Mouse (Mus musculus) NIH3T3 (cell line): ENCODE data around the gene Hnrnpul1.
A peak's percentile ranks its signal among the peaks of the same experiment; 100 is the strongest.

ENCODE experiments used
- DNase-seq: peaks from one replicate; pipeline ENCODE4 v3.0.0-alpha.2; 2012; ENCODE audit warnings: low read depth

Hnrnpul1 gene

DNA sequence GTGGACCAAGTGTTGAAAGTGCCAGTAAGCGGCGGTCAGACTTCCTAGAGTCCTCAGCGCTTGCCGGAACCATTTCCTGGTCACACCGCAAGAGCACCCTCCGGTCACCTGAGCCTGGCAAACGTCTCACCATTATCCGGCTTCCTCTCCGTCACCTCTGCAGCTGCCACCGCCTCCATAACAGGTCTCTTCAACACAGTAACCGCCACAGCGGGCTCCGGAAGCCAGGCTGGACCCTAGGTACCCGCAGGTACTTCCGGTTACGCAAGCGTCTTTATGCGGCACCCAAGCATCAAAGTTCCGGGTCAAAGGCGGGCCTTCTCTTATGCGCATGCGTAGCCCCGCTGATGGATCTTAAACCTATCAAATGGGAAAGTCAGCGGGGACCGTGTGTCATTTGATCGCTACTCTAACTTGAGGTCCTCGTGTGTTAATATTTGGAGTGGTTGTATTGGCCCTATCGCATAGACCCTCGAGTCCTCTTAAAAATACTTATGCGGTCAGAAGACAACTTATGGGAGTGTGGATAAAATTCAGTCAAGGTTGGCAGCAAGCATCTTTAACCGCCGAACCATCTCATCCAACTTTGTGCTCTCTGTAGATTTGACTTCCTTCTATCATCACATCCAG lies 35.7 kb downstream of the Hnrnpul1 start, which contains the start of gene Ccdc97:
Gene Ccdc97 (minus strand): TSS at position 301 of the 630 bp plus-strand sequence.
- peak; percentile 97 for DNase-seq

DNA sequence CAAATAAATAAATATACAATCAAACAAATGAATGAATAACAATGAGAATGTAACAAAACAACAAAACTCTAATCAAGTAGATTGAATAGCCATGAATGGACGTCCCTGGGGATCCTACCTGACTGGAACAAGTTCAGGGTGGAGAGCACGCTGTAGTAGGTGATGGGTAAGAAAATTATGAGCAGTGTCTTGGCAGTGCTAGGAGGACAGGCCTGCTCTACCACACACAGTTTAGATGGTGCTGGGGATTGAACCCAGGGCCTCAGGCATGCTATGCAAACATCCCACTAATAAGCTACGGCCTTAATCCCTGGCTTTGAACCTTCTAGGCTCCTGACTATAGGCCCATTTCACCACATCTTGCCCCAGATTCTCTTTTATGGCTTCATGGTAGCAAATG lies 37.1 kb downstream of the Hnrnpul1 start:
- no peak for DNase-seq

DNA sequence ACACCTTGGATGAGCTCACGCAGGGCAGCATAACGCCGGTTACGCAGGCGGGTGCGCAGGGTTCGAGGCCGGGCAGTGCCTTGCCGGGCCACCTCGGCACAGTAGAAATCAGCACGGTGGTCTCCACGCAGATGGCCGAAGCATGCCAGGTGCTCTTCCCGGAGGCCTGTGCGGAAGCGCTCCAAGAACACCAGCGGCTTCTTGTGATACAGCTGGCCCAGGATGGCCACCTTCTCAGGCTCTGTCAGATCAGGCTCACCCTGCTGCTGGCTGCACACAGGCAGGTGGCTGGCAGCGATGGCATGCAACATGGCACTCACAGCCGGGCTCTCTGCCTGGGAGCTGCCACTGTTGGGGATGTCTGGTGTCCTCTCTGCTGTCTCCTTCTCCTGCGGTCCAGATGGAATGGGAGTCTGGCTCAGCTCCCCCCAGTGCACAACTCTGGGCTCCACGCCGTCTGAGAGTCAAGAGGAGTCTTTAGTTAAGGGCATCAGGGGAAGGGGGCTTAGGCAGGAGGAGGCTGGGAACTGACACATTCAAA lies 38.8 kb downstream of the Hnrnpul1 start:
- DNase-seq = no peak

DNA sequence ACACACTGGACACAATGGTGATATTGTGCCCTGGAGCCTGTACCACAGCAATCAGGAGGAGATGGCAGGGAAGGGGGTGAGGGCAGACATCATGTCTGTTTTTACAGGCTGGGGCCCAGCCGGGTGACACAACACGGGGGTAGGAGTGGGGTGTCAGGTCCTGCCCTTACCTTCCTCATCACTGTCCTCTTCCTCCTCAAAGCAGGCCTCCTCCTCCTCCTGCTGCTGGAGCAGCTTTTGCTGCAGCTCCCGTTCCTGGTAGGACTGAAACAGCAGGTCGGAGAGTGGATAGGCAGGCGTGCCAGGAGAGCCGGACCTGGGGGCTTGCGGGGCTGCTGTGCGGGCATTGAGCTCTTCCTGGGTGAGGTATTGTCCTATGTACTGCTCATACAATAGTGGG lies 40.0 kb downstream of the Hnrnpul1 start:
- no peak for DNase-seq

DNA sequence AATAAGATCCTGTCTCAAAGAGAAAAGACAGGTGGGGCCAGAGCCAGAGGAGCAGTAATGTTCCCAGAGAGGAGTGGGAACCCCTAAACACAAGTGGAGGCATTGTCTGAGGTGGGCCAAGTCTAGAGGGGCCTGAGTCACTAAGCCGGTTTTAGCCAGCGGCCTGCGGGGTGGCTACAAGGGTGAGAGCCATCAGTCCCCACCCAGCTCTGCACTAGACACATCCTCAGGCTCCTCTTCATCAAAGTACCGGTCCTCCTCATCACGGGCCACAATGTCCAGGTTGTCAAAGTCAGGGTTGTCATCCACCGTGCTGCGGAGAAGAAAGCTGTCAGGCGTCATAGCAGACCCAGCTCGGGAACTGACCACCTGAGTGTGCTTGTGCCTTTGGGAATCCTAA lies 41.8 kb downstream of the Hnrnpul1 start:
- no peak for DNase-seq

DNA sequence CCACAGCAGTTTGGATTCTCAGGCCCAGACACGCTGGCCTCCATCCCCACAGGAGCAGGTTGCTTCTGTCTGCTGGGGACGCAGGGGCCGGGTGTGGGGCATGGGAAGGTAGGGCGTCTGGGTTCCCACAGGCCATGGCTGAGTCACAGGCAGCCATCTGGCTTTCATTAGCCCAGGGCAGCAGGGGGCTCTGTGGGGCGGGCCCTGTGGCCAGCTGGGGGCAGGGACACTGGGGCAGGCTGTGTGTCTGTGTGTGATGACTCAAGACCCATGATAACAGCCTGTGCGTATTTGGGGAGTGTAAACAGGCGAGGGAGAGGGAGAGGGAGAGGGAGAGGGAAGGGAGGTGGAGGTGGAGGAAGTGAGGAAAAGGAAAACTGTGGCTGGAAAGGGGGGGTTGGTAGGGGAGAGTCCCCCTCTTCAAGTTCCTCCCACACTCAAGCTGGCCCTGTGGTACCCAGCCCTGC lies 42.8 kb downstream of the Hnrnpul1 start:
- peak; percentile 95 for DNase-seq

DNA sequence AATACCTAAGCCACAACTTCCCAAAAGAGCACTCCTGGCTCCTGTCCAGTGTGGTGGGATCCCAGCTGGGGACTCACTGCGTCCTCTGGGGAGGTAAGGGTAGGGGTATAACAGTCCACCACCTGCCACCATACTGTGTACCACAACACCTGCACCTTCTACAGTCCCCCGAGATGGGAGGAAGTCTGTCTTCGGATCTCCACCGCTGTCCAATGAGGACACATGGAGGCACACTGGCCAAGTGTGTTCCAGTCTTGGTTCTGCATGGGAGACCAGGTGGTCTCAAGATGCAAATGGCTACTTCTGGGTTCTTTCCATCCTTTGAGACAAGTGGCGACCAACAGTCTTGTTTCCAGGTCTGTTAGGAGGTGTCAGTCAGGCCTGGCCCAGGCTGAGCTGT lies 43.4 kb downstream of the Hnrnpul1 start:
- no peak for DNase-seq

DNA sequence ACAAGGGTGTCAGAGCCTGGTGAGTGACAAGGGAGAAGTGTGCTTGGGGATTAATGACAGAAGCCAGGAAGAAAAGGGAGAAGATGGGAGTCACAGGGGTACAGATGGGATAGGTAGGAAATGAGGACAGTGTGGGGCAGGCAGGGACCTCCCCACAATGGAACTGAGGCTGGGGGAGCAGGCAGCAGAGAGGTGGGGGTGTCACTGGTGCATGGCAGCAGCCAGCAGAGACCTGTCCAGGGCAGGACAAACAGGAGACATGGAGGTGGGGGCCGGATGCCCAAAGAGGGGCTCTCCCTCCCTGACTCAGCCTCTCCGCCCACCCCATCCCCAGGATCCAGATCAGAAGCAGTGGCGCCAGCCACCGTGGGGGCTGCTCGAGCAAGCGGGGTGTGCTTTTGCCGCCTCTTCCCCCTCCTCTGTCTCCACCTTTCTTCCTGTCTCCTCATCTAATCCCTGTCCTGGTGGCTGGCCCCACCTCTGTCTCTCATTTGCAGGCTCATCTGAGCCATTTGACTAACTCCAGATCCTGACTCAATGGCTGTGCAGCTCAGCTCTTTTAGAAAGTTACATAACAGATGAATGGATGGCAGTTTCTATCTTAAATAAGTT lies 43.9 kb downstream of the Hnrnpul1 start:
- DNase-seq = peak; percentile 48

DNA sequence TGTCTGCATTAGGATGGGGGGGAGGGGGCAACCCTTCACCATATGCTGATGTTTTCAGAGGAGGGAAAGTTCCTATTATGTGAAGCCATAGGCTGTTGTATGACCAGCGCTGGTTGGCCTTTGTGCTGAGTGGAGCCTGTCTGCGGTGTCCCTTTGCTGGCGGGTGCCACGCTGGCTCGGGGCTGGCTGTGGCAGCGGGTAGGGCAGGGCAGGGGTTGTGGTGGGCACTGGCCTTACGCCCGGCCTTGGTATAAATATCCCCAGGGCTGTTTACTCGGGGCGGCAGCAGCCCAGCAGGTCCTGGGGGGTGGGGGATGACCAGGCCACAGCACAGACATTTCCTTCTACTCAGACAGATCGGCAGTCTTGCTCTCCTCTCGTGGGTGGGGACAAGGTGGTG lies 44.6 kb downstream of the Hnrnpul1 start:
- DNase-seq = no peak

DNA sequence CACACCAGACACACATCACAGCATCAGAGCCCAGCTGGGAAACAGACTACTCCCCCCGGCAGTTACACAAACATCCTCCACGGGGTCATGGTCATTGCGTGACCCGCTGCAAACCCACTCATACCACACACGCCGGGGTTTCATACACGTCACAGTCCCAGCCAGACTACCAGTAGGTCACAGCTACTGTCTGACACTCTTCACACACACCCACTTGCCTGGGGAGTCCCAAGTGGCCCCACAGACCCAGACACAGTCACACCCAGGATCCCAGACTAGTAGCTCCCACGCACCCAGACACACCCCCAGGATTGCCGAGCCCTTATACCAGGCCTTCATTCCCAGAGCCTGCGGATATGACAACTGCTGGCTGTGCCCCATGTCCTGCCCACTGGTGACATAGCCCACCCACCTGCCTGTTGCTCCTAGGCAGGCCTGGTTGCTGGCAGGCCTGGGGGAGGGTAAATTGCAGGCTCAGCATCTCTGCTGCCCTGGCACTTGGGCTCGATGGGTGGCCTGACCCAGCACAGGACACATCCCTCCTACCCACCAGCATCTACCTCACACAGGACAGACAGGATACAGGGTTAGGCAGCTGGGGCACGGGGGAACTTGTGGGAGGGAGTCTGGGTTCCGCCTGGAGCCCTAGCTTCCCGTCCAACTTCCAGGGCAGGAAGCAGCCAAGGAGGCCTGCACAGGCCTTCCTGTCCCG lies 46.8 kb downstream of the Hnrnpul1 start:
- DNase-seq = no peak

DNA sequence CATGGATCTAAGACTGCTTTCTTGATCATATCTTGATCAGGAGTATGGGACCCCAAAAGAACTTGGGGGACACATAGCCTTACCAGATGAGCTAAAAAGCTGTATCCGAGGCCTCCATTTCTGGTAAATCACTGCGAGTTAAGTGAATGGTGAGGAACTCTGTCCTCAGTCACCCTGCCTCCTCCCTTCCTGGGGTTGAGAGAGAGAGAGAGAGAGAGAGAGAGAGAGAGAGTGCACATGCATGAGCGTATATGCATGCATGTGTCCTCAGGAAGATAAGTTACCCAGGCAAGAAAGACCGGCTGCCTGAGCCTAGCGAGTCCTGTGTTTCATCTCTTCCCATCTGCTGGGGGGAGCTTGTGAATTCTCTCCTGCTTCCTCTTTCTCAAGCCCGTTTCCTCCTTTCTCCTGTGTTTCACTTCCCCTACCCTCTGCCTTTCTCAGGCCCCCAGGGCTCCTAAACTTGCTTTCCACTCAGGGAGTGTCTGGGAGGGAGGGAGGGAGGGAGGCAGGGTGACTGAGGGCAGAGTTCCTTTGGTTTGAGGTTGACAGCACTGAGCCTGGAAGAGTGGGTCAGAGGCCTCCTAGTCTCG lies 47.9 kb downstream of the Hnrnpul1 start:
- no peak for DNase-seq

DNA sequence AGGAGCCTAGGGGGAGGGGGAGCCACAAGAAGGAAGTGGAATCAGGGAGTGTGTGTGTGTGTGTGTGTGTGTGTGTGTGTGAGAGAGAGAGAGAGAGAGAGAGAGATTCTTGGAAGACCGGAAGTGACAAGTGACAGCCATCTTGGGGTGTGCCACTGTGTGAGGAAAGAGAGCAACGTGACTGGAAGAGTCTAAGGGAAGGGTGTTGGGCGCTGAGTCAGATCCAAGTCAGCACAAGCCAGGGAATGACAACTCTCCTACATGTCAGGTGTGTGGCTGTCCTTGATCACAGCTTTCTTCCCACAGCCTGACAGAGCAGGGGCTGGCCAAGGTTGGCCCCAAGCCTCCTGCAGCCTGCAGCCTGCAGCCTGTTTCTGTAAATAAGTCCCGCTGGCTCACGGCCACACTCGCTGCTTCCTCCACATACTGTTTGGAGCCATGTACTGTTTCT lies 48.7 kb downstream of the Hnrnpul1 start:
- peak; percentile 41 for DNase-seq

DNA sequence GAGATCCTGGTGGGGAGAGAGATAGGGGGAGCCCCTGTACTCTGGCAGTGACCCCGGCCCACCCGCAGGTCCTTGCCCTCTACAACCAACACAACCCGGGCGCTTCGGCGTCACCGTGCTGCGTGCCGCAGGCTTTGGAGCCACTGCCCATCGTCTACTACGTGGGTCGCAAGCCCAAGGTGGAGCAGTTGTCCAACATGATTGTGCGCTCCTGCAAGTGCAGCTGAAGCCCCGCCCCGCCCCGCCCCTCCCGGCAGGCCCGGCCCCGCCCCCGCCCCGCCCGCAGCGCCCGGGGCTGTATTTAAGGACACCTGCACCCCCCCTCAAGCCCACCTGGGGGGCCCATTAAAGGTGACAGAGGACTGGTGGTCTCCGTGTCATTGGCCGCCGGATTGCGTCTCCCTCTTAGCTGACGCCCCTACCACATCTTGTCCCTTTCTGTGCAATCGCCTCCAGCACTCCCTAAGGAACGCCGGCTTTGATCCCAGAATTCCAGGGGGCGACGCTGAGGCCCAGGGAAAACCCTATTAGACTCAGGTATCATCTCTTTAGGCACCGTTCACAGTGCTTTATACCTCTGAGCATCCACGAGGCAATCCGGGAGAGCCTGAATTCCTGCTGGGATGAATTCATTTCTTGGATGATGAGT lies 49.7 kb downstream of the Hnrnpul1 start:
- no peak for DNase-seq

DNA sequence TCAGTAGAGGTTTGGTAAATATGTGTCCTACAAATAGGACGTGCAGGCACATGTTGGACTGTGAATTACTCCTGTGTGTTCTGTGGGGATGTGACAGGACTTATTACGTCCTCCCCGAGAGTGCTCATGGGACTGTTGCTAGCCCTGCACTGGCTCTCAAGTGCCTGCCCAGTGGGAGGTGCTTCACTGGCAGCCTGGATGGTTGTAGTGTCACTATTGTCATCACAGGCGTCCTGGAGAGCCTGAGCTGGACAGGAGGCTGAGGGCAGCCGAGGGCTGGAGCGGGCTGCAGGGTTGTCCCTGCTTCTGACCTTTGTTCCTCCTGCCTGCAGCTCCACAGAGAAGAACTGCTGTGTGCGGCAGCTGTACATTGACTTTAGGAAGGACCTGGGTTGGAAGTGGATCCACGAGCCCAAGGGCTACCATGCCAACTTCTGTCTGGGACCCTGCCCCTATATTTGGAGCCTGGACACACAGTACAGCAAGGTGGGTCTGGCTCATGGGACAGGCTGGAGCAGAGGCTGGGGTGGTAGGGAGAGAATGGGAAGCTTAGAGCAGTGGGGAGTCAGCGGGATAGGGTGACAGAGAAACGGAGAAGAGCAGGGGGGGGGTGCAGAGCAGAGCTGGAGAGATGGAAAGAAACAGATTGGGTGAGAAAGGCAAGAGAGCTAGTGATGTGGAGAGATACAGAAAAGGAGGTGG lies 50.6 kb downstream of the Hnrnpul1 start:
- DNase-seq = no peak

DNA sequence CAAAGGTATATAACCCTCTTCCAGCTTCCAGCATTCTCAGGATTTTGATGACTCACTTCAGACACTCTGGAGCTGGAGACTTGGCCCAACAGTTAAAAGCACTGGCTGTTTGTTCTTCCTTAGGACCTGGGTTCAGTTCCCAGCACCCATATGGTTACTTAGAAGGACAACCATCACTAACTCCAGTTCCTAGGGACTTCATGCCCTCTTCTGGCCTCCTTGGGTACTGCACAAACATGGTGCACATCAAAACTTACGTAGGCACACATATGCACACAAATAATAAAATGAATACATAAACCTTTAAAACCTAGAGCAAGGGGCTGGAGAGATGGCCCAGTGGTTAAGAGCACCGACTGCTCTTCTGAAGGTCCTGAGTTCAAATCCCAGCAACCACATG lies 52.2 kb downstream of the Hnrnpul1 start:
- peak; percentile 32 for DNase-seq

DNA sequence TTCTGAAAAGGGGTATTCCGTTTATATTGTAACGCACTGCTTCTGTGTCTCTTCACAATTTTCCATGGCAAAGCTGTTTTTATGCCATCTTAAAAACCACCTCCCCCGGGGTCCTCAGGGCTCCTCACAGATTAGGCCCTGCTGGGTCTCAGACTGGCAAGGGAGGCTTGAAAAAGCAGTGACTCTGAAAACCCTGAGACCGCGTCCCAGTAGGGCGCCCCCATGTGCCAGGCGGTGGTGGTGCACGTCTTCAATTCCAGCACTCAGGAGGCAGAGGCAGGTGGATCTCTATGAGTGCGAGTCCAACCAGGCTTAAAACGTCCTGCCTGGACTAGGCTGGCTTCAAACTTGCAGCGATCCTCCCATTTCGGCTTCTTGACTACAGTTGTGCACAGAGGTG lies 53.8 kb downstream of the Hnrnpul1 start:
- DNase-seq = no peak

DNA sequence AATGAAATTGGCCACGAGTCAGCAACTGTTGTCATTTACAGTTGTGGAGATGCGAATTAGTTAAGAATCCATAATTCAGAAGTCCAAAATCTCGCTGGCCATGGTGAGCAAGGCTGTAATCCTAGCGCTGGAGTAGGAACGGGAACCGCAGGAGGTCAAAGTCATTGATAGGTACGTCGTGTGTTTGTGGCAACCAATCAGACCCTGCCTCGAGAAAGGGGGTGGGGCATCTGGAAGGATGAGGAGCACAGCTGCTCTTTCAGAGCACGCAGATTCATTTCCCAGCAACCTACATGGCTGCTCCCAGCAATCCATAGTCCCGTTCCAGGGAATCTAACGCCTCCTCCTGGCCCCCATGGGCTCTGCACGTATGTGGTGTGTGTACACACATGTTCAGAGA lies 54.7 kb downstream of the Hnrnpul1 start:
- DNase-seq = no peak

DNA sequence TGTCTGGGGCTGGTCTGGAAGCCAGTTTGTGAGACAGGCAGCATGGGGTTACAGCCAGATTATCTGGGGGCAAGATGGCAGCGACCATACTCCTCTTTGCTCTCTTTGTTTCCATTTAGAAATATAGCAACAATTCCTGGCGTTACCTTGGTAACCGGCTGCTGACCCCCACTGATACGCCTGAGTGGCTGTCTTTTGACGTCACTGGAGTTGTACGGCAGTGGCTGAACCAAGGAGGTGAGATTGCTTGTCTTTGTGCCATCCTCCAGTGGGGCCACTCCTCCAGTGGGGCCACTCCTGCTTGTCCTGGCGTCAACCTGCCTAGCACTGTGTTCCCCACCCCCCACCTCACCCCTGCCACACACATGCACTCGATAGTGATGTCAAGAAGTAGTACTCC lies 60.5 kb downstream of the Hnrnpul1 start:
- no peak for DNase-seq

DNA sequence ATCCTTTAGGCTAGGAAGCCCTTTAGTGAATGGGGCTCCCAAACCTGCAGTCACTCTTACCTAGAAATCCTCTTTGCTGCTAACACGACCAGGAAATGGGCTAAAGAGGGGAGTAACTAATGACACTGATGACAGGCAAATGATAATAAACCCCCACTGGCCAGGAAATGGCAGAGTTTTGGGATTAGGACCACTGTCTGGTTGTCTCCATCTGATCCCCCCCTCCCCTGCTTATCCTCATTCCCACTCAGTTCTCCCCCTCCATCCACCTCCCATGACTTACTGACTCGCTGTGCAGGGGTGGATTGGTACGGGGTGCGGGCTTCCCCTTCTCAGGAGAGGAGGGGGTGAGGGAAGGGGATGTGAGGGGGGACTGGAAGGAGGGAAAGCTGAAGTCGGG lies 64.5 kb downstream of the Hnrnpul1 start:
- DNase-seq = no peak

DNA sequence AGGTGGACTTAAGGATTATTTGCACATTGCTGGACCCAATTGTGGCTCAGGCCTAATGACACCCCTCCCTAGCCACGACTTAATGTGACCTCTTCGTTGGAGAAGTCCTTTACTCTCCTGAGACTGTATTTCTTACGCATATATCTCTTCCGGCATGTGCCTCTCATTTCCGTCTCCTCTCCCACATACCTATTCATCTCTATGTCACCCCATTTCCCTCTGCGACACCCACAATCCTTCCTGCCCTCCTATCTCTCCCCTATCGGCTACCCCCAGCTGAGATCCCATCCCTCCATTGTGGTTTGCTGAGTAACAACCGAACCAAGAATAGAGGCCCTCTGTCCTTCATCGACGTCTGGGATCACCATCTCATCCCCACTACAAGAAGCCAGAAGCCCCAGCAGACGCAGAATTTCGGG lies 64.9 kb downstream of the Hnrnpul1 start:
- no peak for DNase-seq

DNA sequence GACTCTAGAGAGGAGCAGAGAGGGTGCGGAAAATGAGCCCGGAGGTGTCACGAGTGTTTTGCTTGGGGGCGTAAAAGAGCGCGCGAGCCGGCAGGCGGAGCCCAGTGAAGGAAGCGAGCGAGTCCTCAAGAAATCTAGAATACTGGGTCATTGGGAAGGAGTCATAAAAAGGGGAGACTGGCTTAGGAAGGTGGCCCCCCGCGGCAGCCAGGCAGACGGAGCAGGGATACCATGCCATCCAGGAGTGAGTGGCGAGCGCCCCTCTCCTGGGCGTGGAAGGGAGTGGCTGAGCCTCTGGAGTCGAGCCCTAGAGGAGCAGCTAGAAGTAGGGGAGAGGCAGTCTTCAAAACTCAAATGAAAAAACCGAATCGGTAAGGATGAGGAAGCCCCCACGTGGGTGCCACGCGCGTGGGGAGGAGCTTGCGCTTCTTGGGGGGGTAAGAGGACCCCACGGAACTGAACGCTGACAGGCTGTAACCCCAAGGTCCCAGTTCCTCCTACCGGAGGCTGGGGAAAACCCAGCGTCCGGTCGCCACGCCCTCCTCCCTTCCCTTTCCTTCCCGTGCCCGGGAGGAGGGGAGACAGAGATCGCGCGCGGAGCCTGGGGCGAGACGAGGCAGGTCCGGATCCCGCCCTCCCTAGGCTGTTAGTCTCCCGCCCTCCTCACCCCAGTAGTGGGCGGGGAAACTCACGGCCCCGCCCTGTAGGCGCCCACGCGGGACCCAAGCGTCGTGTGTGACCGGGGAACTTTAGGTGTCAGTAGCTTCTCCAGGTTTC lies 65.6 kb downstream of the Hnrnpul1 start:
- DNase-seq = peak; percentile 77
